Mouse (Mus musculus) forebrain, embryonic 15.5 days (tissue): Measurements from ENCODE around the gene Ptpn11. TPM values are rescaled to one million over a fixed set of nuclear protein-coding genes. Genes with fewer than 3 reads are reported as not detected.
"Not testable (repeated sequence)": the region's sequence is repeated elsewhere in the genome, so short reads cannot be mapped to it uniquely, and the experiment has no call there.

Experiments
- ATAC-seq: fragments of 200-750 bp; cut with Nextera tagmentation; replicated peaks from 2 replicates; pipeline ENCODE4 v1.8.0; 2017; ENCODE audit warnings: mild to moderate bottlenecking, moderate TSS enrichment, moderate library complexity
- H3K27ac ChIP-seq: fragments of 300-500 bp; sonication (generic); replicated peaks from 2 replicates; pipeline ENCODE4 v1.5.1; 2015; ENCODE audit warnings: mild to moderate bottlenecking, inconsistent platforms
- H3K27me3 ChIP-seq: fragments of 300-500 bp; sonication (generic); 2 replicates; pipeline ENCODE4 v1.6.1; 2015; ENCODE audit warnings: inconsistent platforms
- H3K36me3 ChIP-seq: fragments of 300-500 bp; sonication (generic); 2 replicates; pipeline ENCODE4 v1.6.1; 2015; ENCODE audit warnings: mild to moderate bottlenecking, inconsistent platforms
- H3K4me1 ChIP-seq: fragments of 300-500 bp; sonication (generic); 2 replicates; pipeline ENCODE4 v1.6.1; 2015; ENCODE audit warnings: inconsistent platforms
- H3K4me2 ChIP-seq: fragments of 300-500 bp; sonication (generic); replicated peaks from 2 replicates; pipeline ENCODE4 v1.6.1; 2015; ENCODE audit warnings: mild to moderate bottlenecking, inconsistent platforms
- H3K4me3 ChIP-seq: fragments of 300-500 bp; sonication (generic); 2 replicates; pipeline ENCODE4 v1.5.1; 2015; ENCODE audit warnings: mild to moderate bottlenecking, inconsistent platforms
- H3K9ac ChIP-seq: fragments of 300-500 bp; sonication (generic); replicated peaks from 2 replicates; pipeline ENCODE4 v1.6.1; 2015; ENCODE audit warnings: mild to moderate bottlenecking, inconsistent platforms
- H3K9me3 ChIP-seq: fragments of 300-500 bp; sonication (generic); 2 replicates; pipeline ENCODE4 v1.6.1; 2016; ENCODE audit warnings: inconsistent platforms
- WGBS: fragments of 180-500 bp; shearing (Covaris S2); methylation state at CpG from one replicate; pipeline ENCODE4 v1.1.7; 2015; ENCODE audit warnings: mixed read lengths; 5-methylcytosine and 5-hydroxymethylcytosine counted together
- polyA plus RNA-seq: library from polyadenylated mRNA; unstranded; fragments of >200 nt; fragmentation: Nextera tagmentation; extraction: Ambion mirVana; gene quantifications from 2 replicates; pipeline ENCODE4 v1.2.1, GENCODE M21; 2015

Gene Ptpn11
- polyA plus RNA-seq, 1 experiment from 2014 or later = 26.1 TPM

DNA sequence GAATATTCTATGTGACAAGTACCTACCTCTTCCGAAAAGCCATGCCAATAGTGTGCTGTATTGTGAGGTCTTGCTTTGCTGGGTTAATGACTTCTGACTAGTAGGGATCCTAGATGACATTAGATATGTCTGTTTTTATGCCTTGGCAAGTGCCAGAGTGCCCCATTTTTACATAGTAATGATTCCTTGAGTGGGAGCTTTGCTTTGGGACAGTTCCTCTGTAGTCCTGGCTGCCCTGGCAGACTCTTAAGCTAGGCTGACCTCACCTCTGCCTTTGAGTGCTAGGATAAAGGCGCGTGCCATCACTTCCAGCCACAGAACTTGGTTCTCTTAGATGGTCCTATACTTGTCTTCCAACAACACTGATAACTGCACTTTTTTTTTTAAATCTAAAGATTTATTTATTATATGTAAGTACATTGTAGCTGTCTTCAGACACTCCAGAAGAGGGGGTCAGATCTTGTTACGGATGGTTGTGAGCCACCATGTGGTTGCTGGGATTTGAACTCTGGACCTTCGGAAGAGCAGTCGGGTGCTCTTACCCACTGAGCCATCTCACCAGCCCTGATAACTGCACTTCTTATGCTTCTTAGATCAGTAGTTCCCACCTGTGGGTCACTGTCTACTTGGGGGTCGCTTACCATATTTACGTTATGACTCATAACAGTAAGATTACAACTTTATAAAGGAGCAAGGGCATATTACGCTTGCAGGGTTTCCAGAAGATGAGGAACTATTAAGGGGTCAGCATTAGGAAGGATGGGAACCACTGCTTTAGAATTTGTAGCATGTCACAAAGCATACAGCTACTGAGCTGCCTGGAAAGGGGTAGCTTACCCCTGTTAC is 18.8 kb upstream of the Ptpn11 start:
- 89% methylated on average over 9 of the region's 9 CpGs for whole genome bisulfite sequencing

DNA sequence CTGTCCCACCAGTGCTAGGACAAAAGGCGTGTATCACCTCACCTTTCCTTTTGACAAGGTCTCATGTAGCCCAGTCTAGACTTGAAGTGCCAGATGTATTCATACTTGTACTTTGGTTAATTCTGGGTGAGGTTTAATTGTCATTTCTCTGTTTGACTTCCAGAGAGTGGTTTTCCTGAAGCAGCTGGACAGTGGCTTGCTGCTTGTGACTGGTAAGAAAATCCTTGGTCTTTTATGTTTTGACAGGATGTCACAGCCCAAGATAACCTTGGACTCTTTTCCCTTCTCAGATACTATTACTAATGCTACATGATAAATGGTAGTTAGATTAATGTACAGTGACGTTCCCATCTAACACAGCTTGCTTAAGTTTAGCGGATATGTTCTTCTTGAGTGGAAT is 15.8 kb upstream of the Ptpn11 start:
- no peak overlapping the region for H3K27ac ChIP-seq
- no peak for ATAC-seq
- H3K4me1 ChIP-seq = peaks cover 28% of the 10 kb centered on the region
- WGBS = 84% methylated on average over 3 of the region's 3 CpGs
- H3K4me3 ChIP-seq = no peak overlapping the region
- no peaks in the 10 kb centered on the region for H3K27me3 ChIP-seq
- no peak overlapping the region for H3K9ac ChIP-seq
- no peaks in the 10 kb centered on the region for H3K9me3 ChIP-seq
- H3K4me2 ChIP-seq = no peak overlapping the region
- H3K36me3 ChIP-seq = peaks cover 64% of the 10 kb centered on the region

More for the DNA sequence above, 18.8 kb upstream of the Ptpn11 start:
- Histone ChIP-seq H3K4me1 (peaks cover 26% of the 10 kb centered on the region), H3K9me3 (no peaks in the 10 kb centered on the region), H3K27ac (no peak overlapping the region), H3K9ac (no peak overlapping the region), H3K4me2 (no peak overlapping the region), H3K36me3 (peaks cover 78% of the 10 kb centered on the region), H3K27me3 (no peaks in the 10 kb centered on the region), H3K4me3 (no peak overlapping the region)
- ATAC-seq = no peak

DNA sequence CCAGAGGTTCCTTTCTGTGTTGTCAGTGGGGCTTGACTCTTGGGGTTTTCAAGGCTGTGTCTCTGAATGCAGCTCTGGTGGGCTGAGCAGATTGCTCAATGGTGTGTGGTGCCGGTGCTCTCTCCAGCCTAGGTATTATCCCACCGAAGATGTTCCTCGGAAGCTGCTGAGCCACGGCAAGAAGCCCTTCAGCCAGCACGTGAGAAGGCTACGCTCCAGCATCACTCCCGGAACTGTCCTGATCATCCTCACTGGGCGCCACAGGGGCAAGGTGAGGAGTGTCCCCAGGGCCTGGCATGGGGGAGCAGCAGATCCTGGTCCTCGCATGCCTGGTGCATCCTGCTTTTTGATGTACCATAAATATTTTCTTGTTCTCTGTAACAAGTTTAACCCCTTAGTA is 15.3 kb upstream of the Ptpn11 start:
- Histone ChIP-seq H3K27me3 (no peaks in the 10 kb centered on the region), H3K36me3 (peaks cover 60% of the 10 kb centered on the region), H3K4me1 (peaks cover 28% of the 10 kb centered on the region), H3K4me2 (peak overlapping the region; percentile 79; the same call in 1 of the 2 replicates), H3K27ac (no peak overlapping the region), H3K9me3 (no peaks in the 10 kb centered on the region), H3K4me3 (no peak overlapping the region), H3K9ac (no peak overlapping the region)
- ATAC-seq = no peak
- WGBS = 84% methylated on average over 9 of the region's 9 CpGs

DNA sequence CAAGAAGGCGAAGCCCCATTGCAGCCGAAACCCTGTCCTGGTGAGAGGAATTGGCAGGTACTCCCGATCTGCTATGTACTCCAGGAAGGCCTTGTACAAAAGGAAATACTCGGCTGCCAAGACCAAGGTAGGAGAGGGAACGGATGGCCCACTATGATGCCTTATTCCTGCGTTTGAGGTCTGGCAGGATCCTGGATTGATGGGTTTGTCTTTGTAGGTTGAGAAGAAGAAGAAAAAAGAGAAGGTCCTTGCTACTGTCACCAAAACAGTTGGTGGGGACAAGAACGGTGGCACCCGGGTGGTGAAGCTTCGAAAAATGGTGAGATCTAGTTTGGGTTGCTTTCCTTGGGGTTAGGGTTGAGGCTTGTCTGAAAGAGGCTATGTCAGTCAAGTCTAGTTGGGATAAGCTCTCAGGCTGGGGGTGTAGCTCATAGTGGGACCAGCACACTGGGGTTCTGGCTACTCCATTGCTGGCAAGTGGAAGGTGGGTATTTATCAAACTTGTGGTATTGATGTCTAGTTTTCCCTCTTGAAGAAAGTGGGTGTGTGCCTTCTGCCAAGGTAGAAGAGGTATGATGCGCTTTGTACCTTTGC is 14.4 kb upstream of the Ptpn11 start:
- Histone ChIP-seq H3K9ac (peak overlapping the region; percentile 100), H3K4me2 (peak overlapping the region; percentile 79), H3K4me1 (peaks cover 28% of the 10 kb centered on the region), H3K4me3 (peak overlapping the region; percentile 97; the same call in 1 of the 2 replicates), H3K36me3 (peaks cover 51% of the 10 kb centered on the region)
- WGBS = 80% methylated on average over 8 of the region's 10 CpGs
- not testable (repeated sequence) for H3K27me3 ChIP-seq, H3K27ac ChIP-seq, ATAC-seq, H3K9me3 ChIP-seq

DNA sequence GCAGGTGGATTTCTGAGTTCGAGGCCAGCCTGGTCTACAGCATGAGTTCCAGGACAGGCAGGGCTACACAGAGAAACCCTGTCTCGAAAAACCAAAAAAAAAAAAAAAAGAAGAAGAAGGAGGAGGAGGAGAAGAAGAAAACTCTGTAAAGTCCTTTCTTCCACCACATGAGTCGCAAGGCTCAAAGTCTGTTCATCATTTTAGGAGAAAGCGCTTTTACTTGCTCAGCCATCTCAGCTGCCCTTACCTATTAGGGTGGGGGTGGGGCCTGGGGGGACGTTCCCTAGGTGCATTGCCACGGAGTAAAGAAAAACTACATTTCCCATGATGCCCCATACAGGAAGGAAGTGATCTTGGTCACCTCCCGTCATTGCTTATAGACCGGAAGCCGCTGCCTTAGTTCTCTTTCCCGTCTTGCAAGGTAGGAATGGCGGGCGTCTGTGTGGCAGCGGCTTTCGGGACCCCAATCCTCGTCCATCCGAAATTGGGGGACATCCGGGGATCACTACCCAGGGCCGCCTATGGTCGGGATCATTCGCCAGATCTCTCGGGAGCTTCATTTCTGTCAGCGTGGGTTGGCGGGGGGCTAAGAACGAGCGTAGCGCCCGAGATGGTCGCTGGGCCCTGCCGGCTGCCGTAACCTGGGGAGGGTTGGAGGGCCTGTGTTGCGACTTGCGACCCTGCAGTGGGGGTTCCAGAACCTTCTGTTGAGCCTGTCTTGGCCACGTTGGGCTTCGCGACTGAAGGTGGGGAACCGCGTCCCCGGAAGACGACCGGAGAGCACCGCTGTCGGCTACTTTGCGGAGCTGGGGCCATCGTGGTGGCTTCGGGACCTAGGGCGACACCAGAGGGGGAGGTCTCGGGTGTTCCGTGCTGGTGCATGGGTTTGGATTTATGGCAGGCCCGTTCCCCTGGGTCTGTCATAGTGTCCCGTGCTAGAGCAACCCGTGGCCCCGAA is 13.2 kb upstream of the Ptpn11 start, which contains the start of gene Rpl6:
Gene Rpl6 (plus strand): TSS at position 350 of the 958 bp plus-strand sequence.
- 1% methylated on average over 52 of the region's 52 CpGs for WGBS
- Histone ChIP-seq H3K4me1 (peaks cover 28% of the 10 kb centered on the region), H3K36me3 (peaks cover 40% of the 10 kb centered on the region), H3K9me3 (no peaks in the 10 kb centered on the region), H3K4me2 (peak within 1 kb of the TSS; percentile 79), H3K27me3 (no peaks in the 10 kb centered on the region), H3K27ac (peak within 1 kb of the TSS; percentile 83), H3K9ac (peak within 1 kb of the TSS; percentile 100), H3K4me3 (peak within 1 kb of the TSS; percentile 97)
- peak; percentile 95 for ATAC-seq

DNA sequence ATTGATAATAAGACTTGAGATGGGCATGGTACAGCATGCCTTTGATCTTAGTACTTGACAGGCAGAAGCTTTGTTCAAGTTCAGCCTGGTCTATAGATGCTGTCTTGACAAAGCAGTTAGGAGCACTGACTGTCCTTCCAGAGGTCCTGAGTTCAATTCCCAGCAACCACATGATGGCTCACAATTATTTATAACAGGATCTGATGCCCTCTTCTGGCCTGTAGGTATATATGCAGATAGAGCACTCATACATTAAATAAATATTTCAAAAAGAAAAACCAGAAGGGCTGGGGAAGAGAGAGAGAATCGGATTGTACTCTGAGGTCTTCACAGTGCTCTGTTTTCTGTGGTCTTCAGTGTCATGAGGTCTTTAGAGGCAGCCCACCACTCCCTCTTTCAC is 11.3 kb upstream of the Ptpn11 start:
- peaks cover 26% of the 10 kb centered on the region for H3K4me1 ChIP-seq
- ATAC-seq = no peak

DNA sequence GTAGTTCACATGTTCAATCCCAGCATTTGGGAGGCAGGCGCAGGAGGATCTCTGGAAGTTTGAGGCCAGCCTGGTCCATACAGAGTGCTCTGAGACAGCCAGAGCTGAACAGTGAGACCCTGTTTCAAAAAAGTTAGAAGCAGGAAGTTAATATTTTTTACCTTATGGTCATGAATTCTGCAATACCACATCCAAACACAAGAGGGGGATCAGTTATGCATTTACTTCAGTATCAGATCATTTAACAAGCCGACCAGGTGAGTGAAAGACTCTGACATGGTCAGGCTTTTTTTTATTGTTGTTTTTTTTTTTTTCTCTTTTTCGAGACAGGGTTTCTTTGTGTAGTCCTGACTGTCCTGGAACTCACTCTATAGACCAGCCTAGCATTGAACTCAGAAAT is 10.5 kb upstream of the Ptpn11 start:
- H3K4me1 ChIP-seq = peaks cover 19% of the 10 kb centered on the region
- WGBS = 59% methylated on average over 3 of the region's 3 CpGs

More for the DNA sequence above, 11.3 kb upstream of the Ptpn11 start:
- peaks cover 20% of the 10 kb centered on the region for H3K36me3 ChIP-seq
- no peaks in the 10 kb centered on the region for H3K9me3 ChIP-seq
- H3K27me3 ChIP-seq = no peaks in the 10 kb centered on the region
- no peak overlapping the region for H3K4me3 ChIP-seq
- WGBS = 76% methylated on average over 1 of the region's 1 CpGs
- no peak overlapping the region for H3K27ac ChIP-seq
- H3K9ac ChIP-seq = no peak overlapping the region
- H3K4me2 ChIP-seq = no peak overlapping the region

DNA sequence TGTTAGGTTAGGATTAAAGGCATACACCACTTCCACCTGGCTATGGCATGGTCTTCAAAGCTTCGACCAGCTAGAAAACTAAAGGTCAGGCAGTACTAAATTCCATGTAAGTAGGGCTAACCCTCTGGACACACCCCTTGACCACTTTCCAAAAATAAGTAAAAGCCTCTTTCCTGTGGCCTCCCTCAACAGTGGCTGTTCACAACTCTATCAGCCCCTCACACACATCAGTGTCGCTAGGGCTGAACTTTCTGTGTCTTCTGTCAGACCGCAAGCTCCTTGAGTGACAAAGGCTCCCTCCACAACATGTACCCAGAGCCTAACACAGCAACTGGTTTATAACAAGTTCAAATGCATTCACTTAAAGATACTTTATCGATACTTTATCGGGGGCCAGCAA is 7.2 kb upstream of the Ptpn11 start:
- no peaks in the 10 kb centered on the region for H3K9me3 ChIP-seq
- H3K4me1 ChIP-seq = no peaks in the 10 kb centered on the region
- WGBS = 84% methylated on average over 5 of the region's 5 CpGs
- no peak overlapping the region for H3K4me3 ChIP-seq
- H3K27me3 ChIP-seq = no peaks in the 10 kb centered on the region
- H3K27ac ChIP-seq = no peak overlapping the region
- no peaks in the 10 kb centered on the region for H3K36me3 ChIP-seq
- no peak overlapping the region for H3K4me2 ChIP-seq
- no peak overlapping the region for H3K9ac ChIP-seq
- no peak for ATAC-seq

More for the DNA sequence above, 10.5 kb upstream of the Ptpn11 start:
- H3K27ac ChIP-seq = no peak overlapping the region
- no peaks in the 10 kb centered on the region for H3K9me3 ChIP-seq
- no peak overlapping the region for H3K9ac ChIP-seq
- peaks cover 13% of the 10 kb centered on the region for H3K36me3 ChIP-seq
- no peak for ATAC-seq
- no peak overlapping the region for H3K4me2 ChIP-seq
- H3K27me3 ChIP-seq = no peaks in the 10 kb centered on the region
- no peak overlapping the region for H3K4me3 ChIP-seq

DNA sequence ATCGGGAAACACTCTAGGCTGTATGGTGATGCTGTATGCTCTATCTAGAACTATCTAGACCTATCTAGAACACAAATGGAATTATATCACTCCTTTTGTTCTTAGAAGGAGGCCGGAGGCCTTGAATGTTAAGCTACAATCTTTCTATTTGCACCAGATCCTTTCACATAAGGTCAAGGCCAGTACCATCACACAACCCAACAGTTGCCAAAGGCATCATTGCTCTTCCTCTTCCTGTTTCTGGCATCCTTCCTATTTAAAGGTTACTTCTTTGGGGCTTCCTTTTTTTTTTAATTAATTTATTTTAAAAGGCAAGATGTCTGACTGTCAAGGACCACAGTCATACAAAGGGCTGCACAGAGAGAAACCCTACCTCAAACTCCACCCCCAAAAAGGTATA is 6.1 kb upstream of the Ptpn11 start:
- H3K9me3 ChIP-seq = no peaks in the 10 kb centered on the region
- no peaks in the 10 kb centered on the region for H3K27me3 ChIP-seq
- H3K36me3 ChIP-seq = no peaks in the 10 kb centered on the region
- H3K4me2 ChIP-seq = no peak overlapping the region
- H3K27ac ChIP-seq = no peak overlapping the region
- no peaks in the 10 kb centered on the region for H3K4me1 ChIP-seq
- no peak overlapping the region for H3K9ac ChIP-seq
- WGBS = 81% methylated on average over 2 of the region's 2 CpGs
- no peak for ATAC-seq
- H3K4me3 ChIP-seq = no peak overlapping the region

DNA sequence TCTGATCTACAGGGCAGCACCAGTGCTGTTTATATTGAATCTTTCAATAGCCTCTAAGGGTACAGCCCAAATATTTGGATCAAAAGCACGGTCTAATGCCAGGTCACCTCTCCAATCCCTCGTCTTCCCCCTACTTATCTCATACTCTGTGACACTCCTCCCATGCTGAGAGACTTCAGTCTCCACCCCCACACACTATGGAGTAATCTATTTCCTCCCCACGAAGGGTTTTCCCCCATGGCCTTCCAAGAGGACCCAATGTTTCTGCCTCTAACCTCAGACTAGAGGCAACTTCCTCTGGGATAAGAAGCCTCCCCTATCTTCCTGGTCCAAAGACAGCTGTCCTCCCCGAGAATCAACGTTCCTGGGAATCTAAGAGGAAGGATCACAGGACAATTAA is 5.6 kb upstream of the Ptpn11 start:
- Histone ChIP-seq H3K27me3 (no peaks in the 10 kb centered on the region), H3K4me2 (no peak overlapping the region), H3K4me1 (peaks cover under 1% of the 10 kb centered on the region; the same call in 1 of the 2 replicates), H3K36me3 (no peaks in the 10 kb centered on the region), H3K4me3 (no peak overlapping the region), H3K9me3 (no peaks in the 10 kb centered on the region), H3K9ac (no peak overlapping the region), H3K27ac (no peak overlapping the region)
- WGBS = 50% methylated on average over 5 of the region's 5 CpGs
- ATAC-seq = no peak

DNA sequence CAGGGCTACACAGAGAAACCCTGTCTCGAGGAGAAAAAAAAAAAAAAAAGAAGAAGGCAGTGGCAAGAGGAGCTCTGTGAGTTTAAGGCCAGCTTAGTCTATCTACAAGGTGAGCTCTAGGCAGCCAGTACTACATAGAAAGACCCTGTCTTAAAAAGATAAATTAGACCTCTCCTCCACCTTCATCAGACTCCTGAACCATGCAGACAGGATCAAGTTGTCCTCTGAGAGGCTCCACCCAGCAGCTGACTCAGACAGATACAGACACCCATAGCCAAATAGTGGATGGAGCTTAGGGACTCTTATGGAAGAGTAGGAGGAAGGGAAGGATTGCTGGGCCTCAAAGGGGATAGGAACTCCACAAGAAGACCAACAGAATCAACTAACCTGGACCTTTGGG is 3.0 kb upstream of the Ptpn11 start:
- Histone ChIP-seq H3K4me2 (no peak overlapping the region), H3K4me3 (no peak overlapping the region), H3K4me1 (peaks cover 16% of the 10 kb centered on the region), H3K9ac (no peak overlapping the region), H3K9me3 (no peaks in the 10 kb centered on the region), H3K27ac (no peak overlapping the region), H3K36me3 (no peaks in the 10 kb centered on the region), H3K27me3 (no peaks in the 10 kb centered on the region)
- ATAC-seq = no peak
- WGBS = 9% methylated on average over 1 of the region's 1 CpGs

DNA sequence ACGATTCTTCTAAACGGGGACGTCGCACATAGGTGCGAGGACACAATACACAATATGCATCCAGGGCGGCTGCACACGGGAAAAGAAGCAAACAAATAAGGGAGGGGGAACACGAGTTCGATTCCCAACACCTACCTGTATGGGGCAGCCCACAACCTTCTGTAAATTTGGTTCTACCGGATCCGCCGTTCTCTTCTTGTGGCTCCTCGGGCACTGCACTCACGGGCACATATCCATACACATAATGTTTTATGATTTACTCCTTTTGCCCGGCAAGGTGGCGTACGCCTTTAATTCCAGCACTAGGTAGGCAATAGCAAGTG is 348 bp upstream of the Ptpn11 start:
- H3K9ac ChIP-seq = peak overlapping the region; percentile 90
- H3K9me3 ChIP-seq = no peaks in the 10 kb centered on the region
- no peak; the same call in 1 of the 2 replicates for ATAC-seq
- H3K27me3 ChIP-seq = no peaks in the 10 kb centered on the region
- H3K27ac ChIP-seq = peak overlapping the region; percentile 84
- peak overlapping the region; percentile 81 for H3K4me2 ChIP-seq
- WGBS = 9% methylated on average over 17 of the region's 17 CpGs
- H3K36me3 ChIP-seq = no peaks in the 10 kb centered on the region
- peaks cover 34% of the 10 kb centered on the region for H3K4me1 ChIP-seq
- peak overlapping the region; percentile 98 for H3K4me3 ChIP-seq
